Mouse (Mus musculus) ovary, adult 10 weeks (tissue): ENCODE results near the gene Pla2g2c. TPM values are rescaled to one million over a fixed set of nuclear protein-coding genes. Genes with fewer than 3 reads are reported as not detected.

ENCODE experiments used
- polyA plus RNA-seq: library from polyadenylated mRNA; stranded (reverse); fragments of 350-450 nt; fragmentation: Illumina TruSeq; extraction: RNeasy Lipid Tissue Mini Kit (QIAGEN cat#74804); gene quantifications from one replicate; pipeline ENCODE4 v1.2.3, GENCODE M21; 2014

Pla2g2c gene
- polyA plus RNA-seq = not detected

GRCm38 (mm10) chr4:138724354-138725126 lies at the start of gene Pla2g2c:
Pla2g2c (plus strand) TSS chr4:138724792.

GRCm38 (mm10) chr4:138737031-138737430 lies 12.4 kb downstream of the Pla2g2c start, which contains the start of gene Ubxn10:
Ubxn10 (minus strand) TSS chr4:138737167.

DNA sequence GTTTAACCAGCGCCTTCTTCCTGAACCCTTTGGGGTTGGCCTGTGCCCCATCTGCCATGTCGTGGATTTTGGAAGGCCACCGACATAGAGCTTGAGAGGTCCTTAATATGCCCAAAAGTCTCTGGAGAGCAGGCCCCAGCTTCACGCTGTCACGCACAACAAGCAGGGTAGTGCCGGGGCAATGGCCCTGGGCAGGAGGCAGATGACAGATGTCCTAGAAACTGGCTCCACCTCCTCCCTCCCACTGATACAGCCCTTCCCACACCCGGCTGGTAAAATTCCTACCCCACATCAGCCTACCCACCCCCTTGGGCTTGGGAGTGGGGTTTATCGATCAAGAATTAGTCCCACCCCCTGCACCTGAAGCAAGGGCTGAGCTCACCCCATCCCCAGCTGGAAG lies 32.8 kb downstream of the Pla2g2c start, which contains the start of gene Pla2g2f:
Gene Pla2g2f, minus strand, starts transcription at position 211 of the 400 bp plus-strand sequence.

DNA sequence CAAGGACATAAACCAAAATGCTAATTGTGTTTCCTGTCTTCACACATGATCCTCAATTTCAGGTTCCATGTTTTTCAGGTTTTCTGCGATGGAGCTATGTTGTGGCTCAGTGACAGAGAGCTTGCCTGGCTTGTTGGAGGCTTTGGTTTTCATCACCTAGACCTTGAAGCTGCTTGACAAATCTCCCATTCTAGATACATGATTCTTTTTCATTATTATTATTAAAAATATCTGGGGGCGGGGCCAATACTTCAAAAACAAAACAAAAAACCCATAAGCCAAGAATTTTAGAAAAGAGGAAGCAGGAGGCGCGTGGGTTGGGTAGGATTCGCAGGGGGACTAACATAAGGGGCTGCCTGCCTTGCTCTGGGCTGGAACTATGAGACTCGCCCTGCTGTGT lies 50.8 kb downstream of the Pla2g2c start, which contains the start of gene Pla2g2d:
Gene Pla2g2d, plus strand, starts transcription at position 301 of the 400 bp plus-strand sequence.

Other genes with a start within 250 kb of the Pla2g2c start
- 0.91 TPM for gene Vwa5b1, start 88.9 kb upstream of the Pla2g2c start, polyA plus RNA-seq
- gene Ubxn10, start 12.4 kb downstream of the Pla2g2c start, polyA plus RNA-seq = 4.1 TPM
- gene Pla2g2f, start 32.8 kb downstream of the Pla2g2c start, polyA plus RNA-seq = not detected
- gene Pla2g2d, start 50.9 kb downstream of the Pla2g2c start, polyA plus RNA-seq = 2.7 TPM
- 11.3 TPM for gene Pla2g5, start 138.7 kb downstream of the Pla2g2c start, polyA plus RNA-seq
- gene Gm13030, start 149.2 kb downstream of the Pla2g2c start, polyA plus RNA-seq = not detected
- not detected for gene Pla2g2e, start 153.2 kb downstream of the Pla2g2c start, polyA plus RNA-seq
- gene Otud3, start 189.2 kb downstream of the Pla2g2c start, polyA plus RNA-seq = 2.6 TPM
- gene Rnf186, start 242.3 kb downstream of the Pla2g2c start, polyA plus RNA-seq = not detected
- gene Tmco4, start 248.1 kb downstream of the Pla2g2c start, polyA plus RNA-seq = 0.94 TPM